Mouse (Mus musculus) spleen, adult 12 weeks (tissue): ENCODE measurements around the gene Utrn.

Experiments used
- DNase-seq: peaks from one replicate; pipeline ENCODE4 v3.0.0; 2022; ENCODE audit warnings: low spot score

Gene Utrn

GRCm38 (mm10) chr10:12591946-12592345 lies 277.2 kb downstream of the Utrn start:
- DNase-seq, result no peak

- no peak for DNase-seq
These were observed 281.1 kb downstream of the Utrn start for GRCm38 (mm10) chr10:12588051-12588450.

DNA sequence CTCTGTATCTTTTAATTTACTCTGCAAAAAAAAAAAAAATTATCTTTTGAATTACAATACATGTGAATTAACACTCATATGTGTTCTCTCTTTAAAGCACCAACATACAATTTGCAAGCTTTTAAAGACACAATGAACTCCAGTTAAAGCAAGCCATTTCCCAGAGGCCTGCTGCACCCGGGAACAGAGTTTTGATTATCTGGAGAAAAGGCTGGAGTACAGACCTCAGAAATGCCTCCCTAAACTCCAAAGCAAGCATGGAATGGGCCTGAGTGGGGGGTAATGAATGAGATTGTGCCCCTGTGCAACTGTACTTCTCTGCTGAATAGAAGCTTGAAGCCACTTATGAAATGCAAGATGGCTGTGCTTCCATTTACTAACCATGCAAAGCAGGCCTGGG lies 281.8 kb downstream of the Utrn start:
- DNase-seq, result no peak

GRCm38 (mm10) chr10:12586825-12587224 lies 282.3 kb downstream of the Utrn start:
- no peak for DNase-seq

GRCm38 (mm10) chr10:12586200-12586599 lies 283.0 kb downstream of the Utrn start:
- no peak for DNase-seq

- DNase-seq, result no peak
These were observed 285.7 kb downstream of the Utrn start for GRCm38 (mm10) chr10:12583473-12583872.

DNA sequence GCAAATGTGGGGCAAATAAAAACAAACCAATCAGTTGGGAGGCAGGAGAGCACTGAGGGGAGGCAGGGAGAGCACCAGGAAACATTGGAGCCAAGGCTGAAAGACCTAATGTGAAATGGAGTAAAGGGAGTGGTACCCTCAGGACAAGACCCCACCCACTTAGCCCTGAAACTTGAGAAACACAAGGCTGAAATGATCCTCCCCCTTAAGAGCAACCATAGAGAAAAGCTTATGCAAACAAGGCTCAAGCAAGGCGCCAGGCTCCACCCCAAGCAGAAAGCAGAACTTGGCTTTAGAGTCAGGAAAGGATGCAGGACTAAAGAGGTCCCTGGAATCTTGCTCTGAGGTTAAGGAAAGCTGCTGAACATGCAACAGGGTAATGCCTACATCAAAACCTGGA lies 290.1 kb downstream of the Utrn start:
- DNase-seq, result no peak

DNA sequence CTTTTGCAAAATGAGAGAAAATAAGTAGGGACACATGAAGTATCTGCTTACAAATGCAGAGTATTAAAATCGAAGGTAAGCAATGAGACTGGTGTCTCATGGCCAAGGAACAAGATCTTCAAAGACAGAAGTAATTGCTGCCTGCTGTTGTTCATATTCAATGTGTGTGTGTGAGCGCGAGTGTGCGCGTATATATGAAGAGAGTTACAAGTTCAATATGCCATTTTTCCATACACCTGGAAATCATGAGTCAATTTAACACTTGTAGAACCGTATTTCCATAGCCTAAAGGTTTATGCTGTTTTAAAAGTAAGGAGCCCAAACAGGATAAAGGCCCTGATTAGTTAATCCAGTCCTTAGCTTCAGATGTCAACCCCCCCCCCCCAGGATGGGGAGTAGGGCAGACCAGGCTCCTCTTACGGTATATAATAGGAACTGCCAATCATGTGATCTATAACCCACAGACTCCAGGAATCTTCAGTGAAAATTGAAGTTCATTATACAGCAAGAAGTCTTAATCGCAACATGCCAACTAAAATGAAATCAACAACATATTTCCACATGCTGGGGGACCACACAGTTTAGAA lies 293.2 kb downstream of the Utrn start:
- no peak for DNase-seq

DNA sequence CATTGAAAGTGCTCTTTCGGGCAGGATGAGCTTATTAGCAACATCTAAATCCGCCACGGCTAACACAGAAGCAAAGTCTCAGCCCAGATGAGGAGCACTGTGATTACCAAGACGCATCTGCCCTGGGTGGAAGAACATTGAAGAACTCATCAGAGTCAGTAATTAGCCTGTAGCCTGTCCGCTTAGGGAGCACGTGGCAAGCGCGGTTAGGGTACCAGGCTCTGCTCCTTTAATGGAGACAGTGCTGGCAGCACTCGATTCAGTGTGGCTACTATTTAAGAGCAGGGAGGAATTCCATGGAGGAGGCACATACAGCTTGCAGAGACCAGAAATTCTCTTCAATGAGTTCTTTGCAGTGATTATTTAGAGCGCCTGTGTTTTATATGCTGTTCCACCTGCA lies 294.4 kb downstream of the Utrn start:
- DNase-seq, result no peak

GRCm38 (mm10) chr10:12573601-12574000 lies 295.6 kb downstream of the Utrn start:
- no peak for DNase-seq

GRCm38 (mm10) chr10:12572759-12573158 lies 296.4 kb downstream of the Utrn start:
- DNase-seq, result no peak

DNA sequence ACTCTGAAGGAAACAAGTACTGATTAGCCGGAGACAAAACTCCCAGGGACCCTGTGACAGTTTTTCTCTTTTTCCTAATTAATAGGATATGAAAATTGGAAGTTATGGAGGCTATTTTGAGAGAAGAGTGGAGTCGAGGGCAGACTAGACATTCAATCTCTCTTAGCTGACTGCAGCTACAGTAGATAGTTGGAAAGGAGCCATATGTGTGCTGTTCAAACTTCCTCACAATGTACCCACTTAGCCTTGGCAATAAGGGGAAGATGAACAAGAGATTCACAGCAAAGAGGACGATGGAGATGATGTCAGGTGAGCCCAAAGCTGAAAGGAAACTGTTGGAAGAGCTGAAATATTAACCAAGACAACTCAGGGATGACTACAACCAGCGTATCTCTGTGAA lies 304.7 kb downstream of the Utrn start:
- DNase-seq, result no peak

GRCm38 (mm10) chr10:12558810-12559209 lies 310.4 kb downstream of the Utrn start:
- DNase-seq, result no peak

DNA sequence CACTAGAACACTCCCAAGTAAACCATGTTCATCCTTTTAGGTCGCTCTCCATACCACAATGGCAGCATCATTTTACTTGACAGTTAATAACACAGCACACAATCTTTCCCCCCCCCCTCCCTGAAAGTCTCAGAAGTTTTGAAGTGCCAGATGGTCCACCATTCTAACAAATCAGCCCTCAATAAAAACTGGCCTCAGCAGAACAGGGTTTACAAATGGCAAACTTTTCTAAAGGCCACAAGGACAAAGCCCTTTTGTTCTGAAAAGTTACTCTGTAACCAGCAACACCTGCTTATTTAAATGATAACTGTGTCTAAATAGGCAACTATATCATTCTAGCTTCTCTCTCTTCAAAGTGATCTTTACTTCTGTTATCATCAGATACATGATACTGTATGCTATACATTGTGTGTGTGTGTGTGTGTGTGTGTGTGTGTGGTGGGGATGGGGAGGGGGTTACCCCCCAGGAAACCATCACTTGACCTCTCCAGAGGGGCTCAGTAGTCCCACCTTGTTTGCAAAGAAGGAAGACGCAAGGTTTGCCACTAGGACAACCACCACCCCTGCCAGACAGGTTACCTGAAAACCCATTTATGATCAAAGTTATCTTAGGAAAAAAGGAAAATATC lies 315.0 kb downstream of the Utrn start:
- no peak for DNase-seq

- no peak for DNase-seq
These were observed 316.3 kb downstream of the Utrn start for GRCm38 (mm10) chr10:12552890-12553278.

DNA sequence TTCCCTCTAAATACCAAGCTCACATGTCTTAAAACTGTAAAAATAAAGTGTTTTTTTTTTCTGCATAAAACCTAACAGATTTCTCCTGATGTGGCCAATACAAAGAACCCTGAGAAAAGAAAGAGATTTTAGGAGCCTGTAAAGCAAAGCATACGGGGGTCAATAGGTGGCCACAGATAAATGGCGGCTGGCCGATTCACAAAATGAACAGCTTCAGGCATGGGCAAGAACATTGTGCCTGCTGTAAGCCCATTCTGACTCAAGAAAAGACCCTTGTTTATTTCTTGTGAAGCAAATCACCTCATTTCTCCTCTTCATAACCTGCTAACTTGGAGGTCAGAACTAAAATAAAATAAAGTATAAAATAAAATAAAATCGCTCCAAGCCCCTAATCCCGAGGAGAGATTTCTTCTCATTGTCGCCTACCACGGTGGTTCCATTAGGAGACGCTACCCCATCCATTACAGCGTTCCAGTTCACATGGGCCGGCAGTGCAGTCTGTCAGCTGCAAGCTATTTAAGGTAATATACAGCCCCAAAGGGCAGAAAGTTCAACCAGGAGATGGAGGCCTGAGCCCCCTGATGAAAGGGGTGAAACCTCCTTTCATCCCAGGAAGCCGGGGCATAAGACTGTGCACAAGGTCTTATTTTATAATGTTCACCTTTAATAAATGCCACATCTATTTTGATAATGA lies 316.8 kb downstream of the Utrn start:
- no peak for DNase-seq

GRCm38 (mm10) chr10:12551735-12552134 lies 317.4 kb downstream of the Utrn start:
- no peak for DNase-seq

DNA sequence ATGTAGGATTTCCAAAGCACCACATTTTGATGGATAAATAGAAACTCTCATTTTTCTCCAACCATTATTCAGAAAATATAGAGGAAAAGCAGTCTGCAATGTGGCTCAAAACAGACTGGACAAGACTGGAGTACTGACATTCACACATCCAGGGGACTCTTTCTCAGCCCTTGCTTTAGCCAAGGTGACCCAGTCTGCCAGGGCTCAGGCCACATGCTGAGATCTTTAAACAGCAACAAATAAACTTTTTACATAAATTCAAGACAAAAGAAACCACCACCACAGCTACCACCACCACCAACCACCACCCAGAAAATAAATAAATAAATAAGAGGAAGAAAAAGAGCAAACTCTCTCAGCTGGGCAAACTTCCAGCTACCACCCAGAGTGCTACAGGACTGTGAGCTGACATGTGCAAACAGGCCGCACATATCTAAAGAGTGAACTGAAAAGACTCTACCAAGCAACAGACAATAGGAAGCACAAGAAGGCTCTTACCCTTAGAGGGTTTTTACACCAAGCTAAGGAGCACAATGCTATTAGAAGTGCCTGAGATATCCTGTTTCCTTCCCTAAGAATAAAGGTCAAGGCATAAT lies 319.1 kb downstream of the Utrn start:
- DNase-seq, result no peak

DNA sequence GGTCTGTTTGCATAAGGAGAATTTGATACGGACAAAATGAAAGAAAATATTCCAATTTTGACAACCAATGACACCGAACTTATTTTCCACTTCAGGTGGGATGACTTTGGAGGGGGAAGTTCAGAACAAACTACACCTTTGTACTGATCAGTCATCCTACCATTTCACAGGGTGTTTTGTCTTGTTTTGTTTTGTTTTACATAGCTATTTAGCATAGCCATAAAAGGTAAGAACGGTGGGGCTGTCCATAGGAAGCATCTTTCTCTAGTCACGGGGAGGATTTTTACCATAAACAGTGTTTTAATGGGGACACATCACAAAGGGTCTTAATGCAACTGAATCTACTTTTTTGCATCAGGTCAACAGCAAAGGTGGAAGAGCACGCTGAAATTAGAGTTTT lies 319.9 kb downstream of the Utrn start:
- DNase-seq, result no peak

DNA sequence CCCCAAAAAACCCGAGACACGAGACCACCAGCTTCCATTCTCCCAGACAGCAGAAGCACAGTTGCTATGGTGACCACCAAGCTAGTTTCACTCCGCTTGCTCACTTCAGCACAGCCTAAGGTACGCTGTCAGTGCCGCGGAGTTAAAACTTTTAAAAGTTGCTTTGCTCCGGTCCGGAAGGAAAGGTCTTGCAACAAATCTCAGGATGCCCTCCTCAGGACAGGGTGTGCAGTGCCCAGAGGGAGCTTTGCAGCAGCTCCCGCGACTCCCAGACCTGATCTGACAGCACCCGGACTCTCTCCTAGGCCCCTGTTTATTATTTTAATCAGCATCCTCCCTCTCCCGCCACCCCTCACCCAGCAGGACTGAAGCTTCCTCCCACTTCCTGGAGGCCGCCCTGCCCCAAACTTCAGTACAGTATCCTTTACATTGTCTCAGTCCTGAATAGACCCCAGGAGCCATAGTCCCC lies 320.5 kb downstream of the Utrn start:
- no peak for DNase-seq

GRCm38 (mm10) chr10:12547037-12547625 lies 322.0 kb downstream of the Utrn start:
- DNase-seq, result no peak

DNA sequence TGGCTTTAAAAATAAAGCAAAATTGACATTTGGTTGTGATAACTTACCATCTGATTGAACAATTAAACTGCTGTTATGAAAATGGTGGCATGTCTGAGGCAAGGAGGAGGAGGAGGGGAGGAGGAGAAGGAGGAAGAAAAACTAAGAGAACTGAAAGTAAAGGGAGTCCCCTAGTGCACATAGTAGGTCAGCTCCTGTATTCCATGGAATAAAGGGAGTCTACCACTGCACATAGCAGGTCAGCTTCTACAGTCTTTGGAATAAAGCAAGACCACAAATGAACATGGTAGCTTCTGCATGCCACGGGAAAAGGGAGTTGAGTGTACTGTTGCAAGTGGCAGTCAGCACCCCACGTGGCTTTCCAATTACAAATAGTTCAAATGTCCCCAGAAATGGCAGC lies 323.7 kb downstream of the Utrn start:
- DNase-seq, result no peak

DNA sequence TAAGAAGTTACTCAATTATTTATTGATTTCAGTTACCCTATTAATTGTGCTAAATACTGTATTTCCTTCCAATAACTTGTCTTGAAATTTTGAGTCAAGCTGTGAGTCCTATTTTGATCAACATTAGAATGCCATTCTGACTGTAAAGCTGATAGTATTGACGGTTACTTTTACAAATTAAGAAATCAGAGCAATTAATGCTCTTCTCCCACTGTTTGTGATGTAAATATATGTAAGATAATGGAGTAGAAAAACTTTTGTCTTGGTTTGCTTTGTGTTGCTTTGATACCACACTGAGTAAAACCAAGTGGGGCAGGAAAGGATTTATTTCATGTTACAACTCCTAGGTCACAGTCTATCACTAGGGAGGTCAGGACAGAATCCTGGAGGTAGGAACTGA lies 327.4 kb downstream of the Utrn start:
- DNase-seq, result no peak
